Mouse (Mus musculus): ENCODE measurements at regions not wholly inside any gene's neighbourhood (a gene's known extent, or its start where the extent isn't known, plus 50 kb on each side); places are given as distances from the start of the nearest gene placed in this dataset.

DNA sequence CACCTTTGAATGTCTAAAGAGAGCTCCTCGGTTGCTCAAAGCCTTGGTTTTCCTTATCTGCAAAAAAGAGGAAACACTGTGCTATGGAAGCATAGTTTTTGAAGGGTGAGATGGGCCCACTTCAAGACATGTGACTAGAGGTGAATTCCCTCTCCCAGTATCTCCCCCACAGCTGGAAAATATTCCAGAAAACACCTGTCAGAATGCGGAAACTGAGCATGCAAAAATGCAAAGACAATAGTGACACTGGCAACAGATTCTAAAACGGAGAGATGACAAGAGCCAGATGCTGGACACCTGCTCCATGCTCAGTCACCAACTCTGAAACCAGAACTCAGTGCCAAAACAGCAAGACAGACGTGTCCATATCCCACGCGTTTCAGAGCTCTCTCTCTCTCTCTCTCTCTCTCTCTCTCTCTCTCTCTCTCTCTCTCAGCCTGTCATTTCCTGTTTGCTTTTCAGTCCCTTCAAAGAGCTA, 117.5 kb upstream of the Itga4 start:
- no peak for TF ChIP-seq GATA1 (IDR thresholded peaks at IDR 0.05; ENCODE audit: low read length)
- TF ChIP-seq TAL1 (IDR thresholded peaks at IDR 0.05; ENCODE audit: low read length), result no peak

All from erythroblast, embryonic 14.5 days (primary cell).